Mouse (Mus musculus) urinary bladder, postnatal 4 days (tissue): ENCODE data around the gene Hamp2.
"Not testable (repeated sequence)": the region's sequence is repeated elsewhere in the genome, so short reads cannot be mapped to it uniquely, and the experiment has no call there.

Experiments used
- DNase-seq, 2 experiments: peaks; one replicate each; pipeline ENCODE4 v3.0.0; 2021 to 2022; ENCODE audit warnings: low spot score in 2 of 2

Hamp2 gene

GRCm38 (mm10) chr7:30953459-30953858 lies 29.0 kb upstream of the Hamp2 start:
- no peak for DNase-seq

- DNase-seq = no peak
Measured at GRCm38 (mm10) chr7:30952441-30953265, 28.2 kb upstream of the Hamp2 start.

GRCm38 (mm10) chr7:30949902-30950301 lies 25.4 kb upstream of the Hamp2 start:
- not testable (repeated sequence) for DNase-seq

- DNase-seq = no peak
Measured at GRCm38 (mm10) chr7:30945876-30946275, 21.4 kb upstream of the Hamp2 start.

GRCm38 (mm10) chr7:30945466-30945865 lies 21.0 kb upstream of the Hamp2 start:
- not testable (repeated sequence) for DNase-seq

GRCm38 (mm10) chr7:30944706-30945105 lies 20.2 kb upstream of the Hamp2 start:
- DNase-seq = not testable (repeated sequence)

GRCm38 (mm10) chr7:30943909-30944635 lies 19.6 kb upstream of the Hamp2 start, which contains the start of gene Hamp:
Hamp (minus strand) TSS chr7:30944032.
- no peak for DNase-seq

GRCm38 (mm10) chr7:30942365-30942764 lies 17.9 kb upstream of the Hamp2 start:
- not testable (repeated sequence) for DNase-seq

GRCm38 (mm10) chr7:30940070-30940469 lies 15.6 kb upstream of the Hamp2 start:
- not testable (repeated sequence) for DNase-seq

GRCm38 (mm10) chr7:30935422-30936099 lies 11.1 kb upstream of the Hamp2 start:
- DNase-seq = not testable (repeated sequence)

- DNase-seq = no peak
Measured at GRCm38 (mm10) chr7:30924071-30924470, 410 bp downstream of the Hamp2 start.

- not testable (repeated sequence) for DNase-seq
Measured at GRCm38 (mm10) chr7:30922490-30922889, 2.0 kb downstream of the Hamp2 start.

- DNase-seq = no peak
Measured at GRCm38 (mm10) chr7:30920217-30920616, 4.3 kb downstream of the Hamp2 start.

- no peak for DNase-seq
Measured at GRCm38 (mm10) chr7:30917219-30917618, 7.3 kb downstream of the Hamp2 start.

GRCm38 (mm10) chr7:30916713-30917112 lies 7.8 kb downstream of the Hamp2 start:
- DNase-seq = no peak

GRCm38 (mm10) chr7:30914732-30915131 lies 9.7 kb downstream of the Hamp2 start, which contains the start of gene Mag:
Mag (minus strand) TSS chr7:30914873.
- DNase-seq = no peak

GRCm38 (mm10) chr7:30909773-30910172 lies 14.7 kb downstream of the Hamp2 start:
- DNase-seq = no peak

- no peak for DNase-seq
Measured at GRCm38 (mm10) chr7:30908992-30909431, 15.5 kb downstream of the Hamp2 start.

GRCm38 (mm10) chr7:30908277-30908991 lies 16.0 kb downstream of the Hamp2 start:
- no peak for DNase-seq

GRCm38 (mm10) chr7:30904042-30904441 lies 20.4 kb downstream of the Hamp2 start:
- DNase-seq = no peak

GRCm38 (mm10) chr7:30895217-30895616 lies 29.3 kb downstream of the Hamp2 start:
- DNase-seq = no peak
